ENCODE assay signal across 8 mouse cellular contexts in the genomic region with DNA sequence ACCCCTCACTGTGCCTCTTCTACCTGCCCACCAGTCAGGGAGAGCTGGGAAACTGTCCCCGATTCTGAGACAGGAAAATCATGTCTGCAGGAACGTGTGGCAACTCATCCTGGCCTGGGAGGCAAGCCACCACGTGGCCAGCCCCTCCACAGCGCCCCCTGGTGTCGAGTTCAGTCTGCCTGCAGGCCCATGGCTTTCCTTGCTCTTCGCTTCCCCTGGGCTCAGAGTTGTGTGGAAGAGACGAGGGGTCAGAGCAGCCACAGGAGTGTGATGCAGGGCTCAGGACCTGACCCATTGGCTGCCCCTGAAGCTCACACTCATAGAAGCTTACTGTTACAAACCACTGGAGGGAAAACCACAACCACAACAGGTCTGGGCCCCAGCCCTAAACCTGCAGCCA. TPM values are rescaled to one million over a fixed set of nuclear protein-coding genes. Genes with fewer than 3 reads are reported as not detected.
A peak's percentile ranks its signal among the peaks of the same experiment; 100 is the strongest.
DNase-seq lines count a peak whose midpoint lies in the region; ATAC-seq lines count a peak whose summit lies in the region.

No protein-coding gene starts in this region.

- DNase-seq in hindbrain, embryonic 11.5 days (ENCODE audit: low spot score) = peak; percentile 86
- DNase-seq in ZHBTc4 (ENCODE audit: low read depth, low spot score) = peak; percentile 87
- peak; percentile 73 to 87 for DNase-seq in cerebellum, postnatal 4 days (ENCODE audit: low spot score in 2 of 2)
- DNase-seq in kidney, postnatal 4 days = peak; percentile 90
- peak; percentile 75 to 76 for DNase-seq in spleen, postnatal 36 days (ENCODE audit: low spot score in 2 of 2)

- ATAC-seq in hindbrain, embryonic 11.5 days (ENCODE audit: low FRiP score) = no peak
- no peak for ATAC-seq in hindbrain, embryonic 13.5 days (ENCODE audit: low FRiP score)
- ATAC-seq in granulocyte monocyte progenitor cell, adult 5-6 weeks (replicated peaks; ENCODE audit: poor library complexity, severe bottlenecking) = peak; percentile 63
- peak; percentile 83 for ATAC-seq in megakaryocyte progenitor cell, adult 5-6 weeks (replicated peaks; ENCODE audit: poor library complexity)

- H3K9me3 ChIP-seq in hindbrain, embryonic 11.5 days (ENCODE audit: control insufficient read depth, low read length) = no peaks in the 10 kb centered on the region
- no peaks in the 10 kb centered on the region for H3K9me3 ChIP-seq in hindbrain, embryonic 13.5 days

- H3K4me2 ChIP-seq in hindbrain, embryonic 11.5 days (replicated peaks; ENCODE audit: low read depth, low read length) = no peak overlapping the region
- no peak overlapping the region for H3K4me2 ChIP-seq in hindbrain, embryonic 13.5 days

- no peaks in the 10 kb centered on the region for H3K36me3 ChIP-seq in hindbrain, embryonic 11.5 days (ENCODE audit: control insufficient read depth, insufficient read depth, low read length)
- 0 out of 2 replicates have a peak, but pooled peaks cover 2% of the 10 kb centered on the region for H3K36me3 ChIP-seq in hindbrain, embryonic 13.5 days

- no peak overlapping the region for H3K4me3 ChIP-seq in hindbrain, embryonic 11.5 days (ENCODE audit: low read depth, low read length)
- H3K4me3 ChIP-seq in hindbrain, embryonic 13.5 days = no peak overlapping the region

- WGBS in hindbrain, embryonic 11.5 days = 13% methylated on average over 7 of the region's 7 CpGs
- 16% methylated on average over 7 of the region's 7 CpGs for WGBS in hindbrain, embryonic 13.5 days

- H3K27me3 ChIP-seq in hindbrain, embryonic 11.5 days (ENCODE audit: control insufficient read depth, insufficient read depth, low read length) = no peaks in the 10 kb centered on the region
- no peaks in the 10 kb centered on the region for H3K27me3 ChIP-seq in hindbrain, embryonic 13.5 days

- no peak overlapping the region for H3K9ac ChIP-seq in hindbrain, embryonic 11.5 days (ENCODE audit: low read depth, low read length)
- no peak overlapping the region for H3K9ac ChIP-seq in hindbrain, embryonic 13.5 days

- no peaks in the 10 kb centered on the region for H3K4me1 ChIP-seq in hindbrain, embryonic 11.5 days (replicated peaks; ENCODE audit: control insufficient read depth, insufficient read depth, low read length)
- no peaks in the 10 kb centered on the region for H3K4me1 ChIP-seq in hindbrain, embryonic 13.5 days (replicated peaks)

- H3K27ac ChIP-seq in hindbrain, embryonic 11.5 days (ENCODE audit: low read depth, low read length) = no peak overlapping the region
- no peak overlapping the region for H3K27ac ChIP-seq in hindbrain, embryonic 13.5 days

RNA-seq across cellular contexts. Expression of a gene that starts 13.5 kb away (rescaled TPM):
- polyA plus RNA-seq in hindbrain, embryonic 11.5 days (2014; fragmentation: Nextera tagmentation; extraction: Ambion mirVana) = 27.4 and 29.4 TPM in 2 replicates
- polyA plus RNA-seq in hindbrain, embryonic 13.5 days (2015; fragmentation: Nextera tagmentation; extraction: Ambion mirVana) = 29.2 and 31.7 TPM in 2 replicates
- 158 and 179 TPM in 2 replicates for total RNA-seq in granulocyte monocyte progenitor cell, adult 5-6 weeks (2014; fragmentation: Nextera tagmentation)
- 113 and 117 TPM in 2 replicates for total RNA-seq in granulocyte monocyte progenitor cell, adult 5-6 weeks (2017)
- total RNA-seq in megakaryocyte progenitor cell, adult 5-6 weeks (2015) = 71.8 and 84.3 TPM in 2 replicates
- 106 and 118 TPM in 2 replicates for total RNA-seq in megakaryocyte progenitor cell, adult 5-6 weeks (2017)

RNA-seq across cellular contexts. Expression of a gene that starts 41.6 kb away (rescaled TPM):
- polyA plus RNA-seq in hindbrain, embryonic 11.5 days (2014; fragmentation: Nextera tagmentation; extraction: Ambion mirVana) = 13.2 and 13.6 TPM in 2 replicates
- 9.5 and 10.4 TPM in 2 replicates for polyA plus RNA-seq in hindbrain, embryonic 13.5 days (2015; fragmentation: Nextera tagmentation; extraction: Ambion mirVana)
- 16.7 and 20.4 TPM in 2 replicates for total RNA-seq in granulocyte monocyte progenitor cell, adult 5-6 weeks (2014; fragmentation: Nextera tagmentation)
- total RNA-seq in granulocyte monocyte progenitor cell, adult 5-6 weeks (2017) = 16.9 and 21.4 TPM in 2 replicates
- 12.3 and 12.7 TPM in 2 replicates for total RNA-seq in megakaryocyte progenitor cell, adult 5-6 weeks (2015)
- 13.0 and 16.5 TPM in 2 replicates for total RNA-seq in megakaryocyte progenitor cell, adult 5-6 weeks (2017)

Comparison
In these comparisons a context has a peak if more than half of its experiments do, and no peak if none do; other contexts are left out.
1. ATAC-seq: peak in granulocyte monocyte progenitor cell, adult 5-6 weeks (single experiment) and megakaryocyte progenitor cell, adult 5-6 weeks (single experiment); none in hindbrain, embryonic 11.5 days (single experiment) and hindbrain, embryonic 13.5 days (single experiment).
2. Peak in every context shown above with its lines, with median percentiles within 50 percentile points of each other: DNase-seq.